Comparison of ENCODE assay signal across 25 mouse cellular contexts in the genomic region with DNA sequence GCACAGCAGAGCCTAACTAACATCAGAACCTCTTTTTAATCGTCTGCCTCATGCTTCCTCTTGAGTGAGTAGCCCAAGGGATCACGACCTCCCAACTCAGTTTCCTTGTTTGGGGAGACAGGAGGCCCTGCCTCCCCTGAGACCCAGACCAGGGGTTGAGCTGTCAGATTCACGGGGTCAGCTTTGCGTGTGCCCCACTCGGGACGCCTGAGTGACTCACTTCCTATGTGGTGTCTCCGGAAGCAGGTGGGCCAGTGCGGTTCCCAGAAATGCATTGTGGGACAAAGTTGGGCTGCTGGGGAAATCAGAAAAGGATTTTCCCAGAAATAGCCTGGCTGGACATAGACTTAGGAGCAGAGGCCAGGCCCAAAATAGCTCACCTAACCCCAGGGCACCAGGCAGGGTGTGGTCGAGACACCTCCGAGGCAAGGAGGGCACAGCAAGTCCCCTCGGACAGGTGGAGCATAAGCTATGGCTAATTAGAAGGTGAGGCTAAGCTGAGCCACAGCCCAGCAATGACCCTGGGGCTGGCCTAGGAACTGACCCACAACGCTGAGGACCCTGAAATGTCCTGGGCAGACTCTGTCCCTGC.
DNase-seq lines count a peak whose midpoint lies in the region; ATAC-seq and TF ChIP-seq lines count a peak whose summit lies in the region.
"Had no signal": no experiment of that assay in that cellular context is flagged by ENCODE, and none has a peak within 500 bp of the region (broad histone marks: within the 10 kb centered on the region; RNA-seq: fewer than 3 reads in every experiment).

No protein-coding gene starts in this region.

- H3K9ac ChIP-seq in lung, postnatal 0 days (replicated peaks; ENCODE audit: low read depth) = no peak overlapping the region
- H3K9ac ChIP-seq in midbrain, embryonic 15.5 days = no peak overlapping the region
- H3K9ac ChIP-seq: forebrain, embryonic 12.5 days; heart, embryonic 15.5 days; hindbrain, embryonic 13.5 days; liver, embryonic 12.5 days; lung, embryonic 14.5 days; midbrain, embryonic 12.5 days had no signal

- no peak overlapping the region for H3K4me2 ChIP-seq in lung, postnatal 0 days (replicated peaks; ENCODE audit: low read depth, low read length)
- H3K4me2 ChIP-seq in midbrain, embryonic 15.5 days = no peak overlapping the region
- H3K4me2 ChIP-seq: forebrain, embryonic 12.5 days; heart, embryonic 15.5 days; hindbrain, embryonic 13.5 days; liver, embryonic 12.5 days; lung, embryonic 14.5 days; midbrain, embryonic 12.5 days had no signal

- TF ChIP-seq EP300 in lung, postnatal 0 days (IDR thresholded peaks at IDR 0.05) = no peak

- H3K9me3 ChIP-seq in lung, postnatal 0 days (ENCODE audit: low read length) = no peaks in the 10 kb centered on the region
- H3K9me3 ChIP-seq in midbrain, embryonic 15.5 days = no peaks in the 10 kb centered on the region
- H3K9me3 ChIP-seq: forebrain, embryonic 12.5 days; heart, embryonic 15.5 days; hindbrain, embryonic 13.5 days; limb, embryonic 10.5 days; liver, embryonic 12.5 days; midbrain, embryonic 12.5 days had no signal

- H3K27ac ChIP-seq in lung, postnatal 0 days (ENCODE audit: low read length) = no peak overlapping the region
- H3K27ac ChIP-seq in midbrain, embryonic 15.5 days = no peak overlapping the region
- H3K27ac ChIP-seq: forebrain, embryonic 12.5 days; heart, embryonic 15.5 days; hindbrain, embryonic 13.5 days; left cerebral cortex, adult 2 months; limb, embryonic 10.5 days; liver, embryonic 12.5 days; macrophage; midbrain, embryonic 12.5 days had no signal

- TF ChIP-seq CTCF in lung, postnatal 0 days (IDR thresholded peaks at IDR 0.05) = no peak

- no peak for ATAC-seq in lung, postnatal 0 days
- ATAC-seq in hematopoietic stem cell, adult 5-6 weeks (replicated peaks in 1 of 2; ENCODE audit: insufficient read depth in 1 of 2, low FRiP score in 2 of 2, low TSS enrichment in 1 of 2, low read depth in 1 of 2, poor library complexity in 2 of 2, severe bottlenecking in 2 of 2) = peak; percentile 22 to 56; a peak in 3 of 4 replicates
- ATAC-seq in midbrain, embryonic 15.5 days (replicated peaks) = no peak
- ATAC-seq: inflammation-experienced regulatory T-cells, adult 6 months; liver, embryonic 12.5 days; Patski had no signal

- H3K36me3 ChIP-seq in lung, postnatal 0 days (ENCODE audit: insufficient read depth, low read length) = no peaks in the 10 kb centered on the region
- no peaks in the 10 kb centered on the region for H3K36me3 ChIP-seq in midbrain, embryonic 15.5 days (replicated peaks)
- H3K36me3 ChIP-seq: forebrain, embryonic 12.5 days; heart, embryonic 15.5 days; limb, embryonic 10.5 days; liver, embryonic 12.5 days; midbrain, embryonic 12.5 days had no signal

- intact Hi-C loops in gastrocnemius, postnatal 36 days (cut with DNase I) = no loop called here
- intact Hi-C loops in left cerebral cortex, postnatal 36 days (cut with DNase I) = no loop called here

- no peak overlapping the region for H3K4me3 ChIP-seq in lung, postnatal 0 days (ENCODE audit: low read depth, low read length)
- H3K4me3 ChIP-seq in midbrain, embryonic 15.5 days = no peak overlapping the region
- H3K4me3 ChIP-seq: forebrain, embryonic 12.5 days; heart, embryonic 15.5 days; hindbrain, embryonic 13.5 days; left cerebral cortex, adult 2 months; limb, embryonic 10.5 days; liver, embryonic 12.5 days; midbrain, embryonic 12.5 days had no signal

- no peaks in the 10 kb centered on the region for H3K4me1 ChIP-seq in lung, postnatal 0 days (ENCODE audit: insufficient read depth, low read depth, low read length)
- H3K4me1 ChIP-seq in midbrain, embryonic 15.5 days = no peaks in the 10 kb centered on the region
- H3K4me1 ChIP-seq: liver, embryonic 12.5 days; midbrain, embryonic 12.5 days had no signal

- 67% methylated on average over 12 of the region's 12 CpGs for WGBS in lung, postnatal 0 days
- WGBS in midbrain, embryonic 15.5 days = 84% methylated on average over 12 of the region's 12 CpGs

- no peaks in the 10 kb centered on the region for H3K27me3 ChIP-seq in lung, postnatal 0 days (replicated peaks; ENCODE audit: insufficient read depth, low read length)
- no peaks in the 10 kb centered on the region for H3K27me3 ChIP-seq in midbrain, embryonic 15.5 days (replicated peaks)
- H3K27me3 ChIP-seq: forebrain, embryonic 12.5 days; heart, embryonic 15.5 days; hindbrain, embryonic 13.5 days; liver, embryonic 12.5 days; midbrain, embryonic 12.5 days; Patski had no signal

- peak; percentile 15 to 43 for DNase-seq in gastrocnemius, adult 8-10 months (ENCODE audit: low spot score in 2 of 2)
- no peak for DNase-seq in gastrocnemius, postnatal 36 days
- DNase-seq in lung, postnatal 0 days (ENCODE audit: low spot score) = peak; percentile 8
- DNase-seq in lung, postnatal 10 days = no peak
- no peak for DNase-seq in left cerebral cortex, postnatal 36 days (ENCODE audit: low spot score in 2 of 2)
- DNase-seq: adrenal gland, postnatal 14 days; cerebellum, adult 11-12 months; kidney, adult 2 months; layer of hippocampus, adult 9-11 months; lung, embryonic 14.5 days; right cerebral cortex, postnatal 14 days; spleen, adult 18-20 months; thymus, postnatal 4 days had no signal

Comparison
In these comparisons a context has a peak if more than half of its experiments do, and no peak if none do; other contexts are left out.
1. DNase-seq: peak in gastrocnemius, adult 8-10 months (2 of 2) and lung, postnatal 0 days (single experiment); none in gastrocnemius, postnatal 36 days (0 of 2), lung, postnatal 10 days (single experiment) and left cerebral cortex, postnatal 36 days (0 of 2).
2. ATAC-seq: peak in hematopoietic stem cell, adult 5-6 weeks (2 of 2); none in lung, postnatal 0 days (single experiment) and midbrain, embryonic 15.5 days (single experiment).